Mouse (Mus musculus) spleen, postnatal 36 days (tissue): ENCODE results near the gene Gm3594.
"Not testable (repeated sequence)": the region's sequence is repeated elsewhere in the genome, so short reads cannot be mapped to it uniquely, and the experiment has no call there.

ENCODE experiments used
- DNase-seq, 2 experiments: peaks; one replicate each; pipeline ENCODE4 v3.0.0; 2022; ENCODE audit warnings: low spot score in 2 of 2, mixed read lengths in 1 of 2

The Gm3594 gene

DNA sequence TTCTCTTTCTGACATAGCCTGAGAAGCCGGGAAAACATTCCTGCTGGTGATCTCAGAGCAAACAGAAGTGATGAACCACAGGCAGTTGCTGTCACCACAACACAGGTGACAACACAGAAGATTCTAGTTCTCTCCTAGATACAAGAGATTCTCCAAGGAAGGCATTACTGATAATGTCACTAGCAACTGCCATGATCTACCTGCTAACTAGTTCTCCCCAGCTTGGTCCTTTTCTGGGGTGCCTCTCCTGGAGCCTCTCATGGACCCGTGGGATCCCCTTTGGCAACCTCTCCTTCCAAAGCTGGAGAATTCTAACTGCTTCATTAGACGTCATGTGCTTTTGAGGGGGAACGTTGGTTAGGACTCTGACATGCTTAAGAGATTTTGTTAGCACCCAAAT, at the start of gene Gm3594:
Gene Gm3594, minus strand, starts transcription at position 101 of the 400 bp plus-strand sequence.
- not testable (repeated sequence) for DNase-seq

GRCm38 (mm10) chr14:6486331-6486730, 41.9 kb upstream of the Gm3594 start:
- not testable (repeated sequence) for DNase-seq

DNA sequence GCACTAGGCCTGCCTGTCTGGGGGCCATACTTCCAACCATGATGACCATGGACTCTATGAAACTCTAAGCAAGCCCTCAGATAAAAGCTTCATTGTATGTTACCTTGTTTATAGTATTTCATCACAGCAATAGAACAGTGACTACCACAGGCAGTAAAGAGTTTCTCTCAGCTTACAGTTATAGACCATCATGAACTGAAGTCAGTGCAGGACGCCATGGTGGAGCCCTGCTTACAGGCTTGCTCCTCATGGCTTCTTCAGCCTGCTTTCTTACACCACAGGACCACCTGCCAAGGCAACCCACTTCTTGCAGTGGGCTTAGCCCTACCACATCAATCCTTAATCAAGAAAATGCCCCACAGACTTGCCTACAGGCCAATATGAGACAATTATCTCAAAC, 41.1 kb upstream of the Gm3594 start:
- not testable (repeated sequence) for DNase-seq

- DNase-seq, result not testable (repeated sequence)
Observed at GRCm38 (mm10) chr14:6482126-6482525, 37.7 kb upstream of the Gm3594 start.

DNA sequence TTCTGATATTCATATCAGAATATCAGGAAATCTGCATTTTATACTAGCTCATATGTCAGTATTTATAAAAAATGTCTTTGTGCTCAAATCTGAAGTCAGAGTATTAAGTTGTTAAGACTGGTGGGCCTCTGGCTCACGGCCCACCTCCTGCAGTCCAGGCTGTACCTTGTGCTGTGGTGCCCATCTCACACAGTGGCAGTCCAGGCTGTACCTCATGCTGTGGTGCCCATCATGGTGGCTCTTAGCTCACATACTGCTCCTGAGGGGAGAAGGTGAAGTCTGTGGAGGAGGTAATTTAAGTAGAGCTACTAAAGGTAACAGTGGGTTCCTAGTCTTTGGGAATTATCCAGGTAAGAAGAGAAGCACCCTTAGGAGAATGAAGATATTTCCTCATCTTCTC, 27.4 kb upstream of the Gm3594 start:
- not testable (repeated sequence) for DNase-seq

GRCm38 (mm10) chr14:6440774-6441173, 3.6 kb downstream of the Gm3594 start:
- DNase-seq, result not testable (repeated sequence)

DNA sequence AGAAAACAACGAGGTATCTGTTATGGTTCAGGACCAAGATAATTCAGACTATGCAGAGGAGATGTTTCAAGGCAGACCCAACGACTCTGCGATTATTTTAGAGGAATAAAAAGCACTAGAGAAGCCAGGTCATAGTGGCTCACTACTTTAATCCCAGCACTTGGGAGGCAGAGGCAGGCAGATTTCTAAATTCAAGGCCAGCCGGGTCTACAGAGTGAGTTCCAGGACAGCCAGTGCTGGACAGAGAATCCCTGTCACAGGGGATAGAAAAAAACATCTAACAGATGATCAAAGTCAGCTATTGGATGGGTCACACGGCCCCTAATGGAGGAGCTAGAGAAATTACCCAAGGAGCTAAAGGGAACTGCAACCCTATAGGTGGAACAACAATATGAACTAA, 4.2 kb downstream of the Gm3594 start:
- DNase-seq, result not testable (repeated sequence)

GRCm38 (mm10) chr14:6426766-6427165, 17.6 kb downstream of the Gm3594 start:
- DNase-seq, result not testable (repeated sequence)

- DNase-seq, result not testable (repeated sequence)
Observed at GRCm38 (mm10) chr14:6426353-6426752, 18.1 kb downstream of the Gm3594 start.

DNA sequence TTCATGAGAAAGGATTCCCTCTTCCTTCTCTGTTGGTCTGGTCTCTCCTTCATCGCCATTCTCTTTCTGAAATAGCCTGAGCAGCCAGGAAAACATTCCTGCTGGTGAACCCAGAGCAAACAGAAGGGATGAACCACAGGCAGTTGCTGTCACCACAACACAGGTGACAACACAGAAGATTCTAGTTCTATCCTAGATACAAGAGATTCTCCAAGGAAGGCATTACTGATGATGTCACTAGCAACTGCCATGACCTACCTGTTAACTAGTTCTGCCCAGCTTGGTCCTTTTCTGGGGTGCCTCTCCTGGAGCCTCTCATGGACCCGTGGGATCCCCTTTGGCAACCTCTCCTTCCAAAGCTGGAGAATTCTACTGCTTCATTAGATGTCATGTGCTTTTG, 32.0 kb downstream of the Gm3594 start, which contains the start of gene Gm3591:
Gene Gm3591, minus strand, starts transcription at position 101 of the 400 bp plus-strand sequence.
- DNase-seq, result not testable (repeated sequence)

DNA sequence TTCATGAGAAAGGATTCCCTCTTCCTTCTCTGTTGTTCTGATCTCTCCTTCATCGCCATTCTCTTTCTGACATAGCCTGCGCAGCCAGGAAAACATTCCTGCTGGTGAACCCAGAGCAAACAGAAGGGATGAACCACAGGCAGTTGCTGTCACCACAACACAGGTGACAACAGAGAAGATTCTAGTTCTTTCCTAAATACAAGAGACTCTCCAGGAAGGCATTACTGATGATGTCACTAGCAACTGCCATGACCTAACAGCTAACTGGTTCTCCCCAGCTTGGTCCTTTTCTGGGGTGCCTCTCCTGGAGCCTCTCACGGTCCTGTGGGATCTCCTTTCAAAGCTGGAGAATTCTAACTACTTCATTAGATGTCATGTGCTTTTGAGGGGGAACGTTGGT, 54.2 kb downstream of the Gm3594 start, which contains the start of gene Gm16440:
Gene Gm16440, minus strand, starts transcription at position 101 of the 400 bp plus-strand sequence.
- not testable (repeated sequence) for DNase-seq
